Mouse (Mus musculus) lung, embryonic 15.5 days (tissue): Measurements from ENCODE around the gene 1700020L24Rik. TPM values are rescaled to one million over a fixed set of nuclear protein-coding genes. Genes with fewer than 3 reads are reported as not detected.
A peak's percentile ranks its signal among the peaks of the same experiment; 100 is the strongest.

Source experiments
- ATAC-seq: fragments of 200-750 bp; cut with Nextera tagmentation; 2 replicates; pipeline ENCODE4 v1.8.0; 2017; ENCODE audit warnings: moderate number of reproducible peaks, borderline replicate concordance; ENCODE audit not compliant: low FRiP score, low TSS enrichment; ENCODE audit errors: extremely low read depth
- H3K27ac ChIP-seq: fragments of 300-500 bp; sonication (generic); 2 replicates; pipeline ENCODE4 v1.5.1; 2015; ENCODE audit warnings: moderate library complexity, mild to moderate bottlenecking, inconsistent platforms
- H3K27me3 ChIP-seq: fragments of 300-500 bp; sonication (generic); 2 replicates; pipeline ENCODE4 v1.6.1; 2015; ENCODE audit warnings: inconsistent platforms
- H3K36me3 ChIP-seq: fragments of 300-500 bp; sonication (generic); 2 replicates; pipeline ENCODE4 v1.6.1; 2015; ENCODE audit warnings: inconsistent platforms
- H3K4me1 ChIP-seq: fragments of 300-500 bp; sonication (generic); 2 replicates; pipeline ENCODE4 v1.6.1; 2015; ENCODE audit warnings: inconsistent platforms
- H3K4me2 ChIP-seq: fragments of 300-500 bp; sonication (generic); 2 replicates; pipeline ENCODE4 v1.6.1; 2015; ENCODE audit warnings: inconsistent platforms, mild to moderate bottlenecking, moderate library complexity
- H3K4me3 ChIP-seq: fragments of 300-500 bp; sonication (generic); 2 replicates; pipeline ENCODE4 v1.5.1; 2015; ENCODE audit warnings: mild to moderate bottlenecking, inconsistent platforms
- H3K9ac ChIP-seq: fragments of 300-500 bp; sonication (generic); 2 replicates; pipeline ENCODE4 v1.6.1; 2015; ENCODE audit warnings: inconsistent platforms
- H3K9me3 ChIP-seq: fragments of 300-500 bp; sonication (generic); 2 replicates; pipeline ENCODE4 v1.6.1; 2016; ENCODE audit warnings: inconsistent platforms
- WGBS: fragments of 180-500 bp; shearing (Covaris S2); methylation state at CpG from one replicate; pipeline ENCODE4 v1.1.7; 2015; 5-methylcytosine and 5-hydroxymethylcytosine counted together
- polyA plus RNA-seq: library from polyadenylated mRNA; unstranded; fragments of >200 nt; fragmentation: Nextera tagmentation; extraction: Ambion mirVana; gene quantifications from 2 replicates; pipeline ENCODE4 v1.2.1, GENCODE M21; 2015

1700020L24Rik gene
- polyA plus RNA-seq, 1 experiment from 2014 or later = 0.29 TPM

- peaks cover 54% of the 10 kb centered on the region for H3K27me3 ChIP-seq
- H3K4me1 ChIP-seq = peaks cover 23% of the 10 kb centered on the region
- H3K4me2 ChIP-seq = peak overlapping the region; percentile 47
- 10% methylated on average over 29 of the region's 29 CpGs for WGBS
- ATAC-seq = no peak
- H3K4me3 ChIP-seq = peak overlapping the region; percentile 15
- no peaks in the 10 kb centered on the region for H3K9me3 ChIP-seq
- no peak overlapping the region for H3K27ac ChIP-seq
- H3K36me3 ChIP-seq = no peaks in the 10 kb centered on the region
- H3K9ac ChIP-seq = no peak overlapping the region
These were observed 5.3 kb downstream of the 1700020L24Rik start for GRCm38 (mm10) chr11:83442596-83443267.

GRCm38 (mm10) chr11:83443824-83444223 is 6.3 kb downstream of the 1700020L24Rik start:
- Histone ChIP-seq H3K4me2 (no peak overlapping the region), H3K4me3 (no peak overlapping the region), H3K4me1 (peaks cover 34% of the 10 kb centered on the region), H3K27ac (no peak overlapping the region), H3K27me3 (peaks cover 54% of the 10 kb centered on the region), H3K9me3 (no peaks in the 10 kb centered on the region), H3K9ac (no peak overlapping the region), H3K36me3 (no peaks in the 10 kb centered on the region)
- ATAC-seq = no peak
- WGBS = 11% methylated on average over 7 of the region's 7 CpGs

GRCm38 (mm10) chr11:83445001-83445400 is 7.5 kb downstream of the 1700020L24Rik start:
- Histone ChIP-seq H3K9ac (no peak overlapping the region), H3K27me3 (peaks cover 54% of the 10 kb centered on the region), H3K9me3 (no peaks in the 10 kb centered on the region), H3K36me3 (no peaks in the 10 kb centered on the region), H3K4me2 (peak overlapping the region; percentile 47), H3K27ac (no peak overlapping the region), H3K4me1 (peaks cover 44% of the 10 kb centered on the region), H3K4me3 (peak overlapping the region; percentile 13)
- 27% methylated on average over 19 of the region's 19 CpGs for WGBS
- no peak for ATAC-seq

DNA sequence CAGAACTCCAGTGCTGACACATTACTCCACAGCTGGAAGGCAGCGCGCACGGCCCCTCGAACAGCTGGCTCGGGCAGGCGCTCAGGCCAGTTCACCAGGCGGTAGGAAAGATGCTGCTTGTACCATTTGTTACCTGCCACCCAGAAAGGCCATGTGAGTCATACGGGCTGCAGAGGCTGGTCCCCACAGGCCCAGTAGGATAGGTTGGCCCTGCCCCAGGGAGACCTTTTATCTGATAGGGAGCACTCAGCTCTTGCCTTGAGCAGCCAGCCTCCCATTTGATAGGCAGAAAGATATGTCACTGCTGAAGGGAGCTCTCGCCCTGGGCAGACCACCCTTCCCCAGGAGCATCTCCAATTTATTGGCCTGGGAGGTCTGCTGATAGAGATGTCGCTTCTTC is 10.1 kb downstream of the 1700020L24Rik start:
- 0 out of 2 replicates have a peak, but pooled peaks have one; percentile 15 for ATAC-seq
- H3K27me3 ChIP-seq = peaks cover 36% of the 10 kb centered on the region
- no peaks in the 10 kb centered on the region for H3K36me3 ChIP-seq
- no peak overlapping the region for H3K4me3 ChIP-seq
- no peaks in the 10 kb centered on the region for H3K9me3 ChIP-seq
- peaks cover 41% of the 10 kb centered on the region for H3K4me1 ChIP-seq
- WGBS = 62% methylated on average over 10 of the region's 10 CpGs
- H3K9ac ChIP-seq = no peak overlapping the region
- peak overlapping the region; percentile 38 for H3K27ac ChIP-seq
- H3K4me2 ChIP-seq = no peak overlapping the region; the same call in 1 of the 2 replicates

DNA sequence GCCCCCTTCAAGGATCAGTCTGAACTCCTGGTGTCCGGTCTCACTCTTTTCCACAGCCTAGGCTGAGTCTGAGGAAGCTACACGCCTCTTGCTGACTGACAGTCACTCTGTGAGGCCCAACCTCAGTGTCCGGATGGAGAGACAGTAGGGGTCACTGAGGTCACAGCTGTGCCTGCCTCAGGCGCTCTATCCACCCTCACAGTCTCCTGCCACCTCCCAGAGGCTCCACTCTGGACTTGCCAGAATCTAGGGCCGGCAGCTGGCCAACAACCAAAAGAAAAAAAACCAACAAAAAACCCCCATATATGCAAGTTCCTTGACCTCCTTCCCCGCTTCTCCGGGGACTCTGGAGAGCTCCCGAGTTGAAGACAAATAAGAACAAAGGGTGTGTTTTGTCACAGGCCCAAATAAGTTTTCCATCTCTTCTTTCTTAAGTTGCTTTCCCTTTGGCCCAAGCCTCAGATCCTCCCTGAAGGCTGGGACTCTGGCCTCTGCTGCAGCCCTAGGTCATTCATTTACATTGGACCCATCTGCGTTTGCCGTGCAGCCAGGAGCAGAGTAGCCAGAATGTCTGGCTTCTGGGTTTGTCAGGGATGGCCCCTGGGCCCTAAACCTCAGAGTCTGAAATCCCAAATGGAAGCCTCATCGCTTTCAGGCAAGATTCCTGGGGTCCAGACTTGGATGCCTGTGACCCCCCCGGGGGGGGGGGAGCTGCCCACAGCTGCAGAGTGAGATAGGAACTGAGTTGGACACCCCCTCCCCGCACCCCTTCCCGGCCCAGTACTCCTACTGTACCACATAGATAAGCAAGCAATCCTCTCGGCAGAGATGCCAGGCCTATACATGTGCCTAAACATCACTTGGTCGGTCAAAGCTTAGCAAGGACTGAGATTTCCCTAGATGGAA is 10.8 kb downstream of the 1700020L24Rik start:
- peak; percentile 37 for ATAC-seq

DNA sequence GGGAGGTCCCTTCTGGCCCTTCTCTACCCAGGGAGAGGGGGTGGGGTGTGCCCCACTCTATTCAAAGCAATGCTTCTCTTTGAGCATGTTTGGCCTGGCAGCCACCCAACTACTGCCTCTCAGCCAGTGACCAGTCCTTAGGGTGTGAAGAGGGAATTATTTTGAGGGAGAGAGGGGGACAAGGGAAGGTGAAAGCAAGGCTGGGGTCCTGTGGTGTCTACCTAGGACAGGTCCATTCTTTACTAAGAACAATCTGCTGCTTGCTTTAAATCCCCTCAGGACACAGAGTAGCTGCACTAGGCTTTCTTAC is 11.4 kb downstream of the 1700020L24Rik start:
- Histone ChIP-seq H3K4me1 (peaks cover 37% of the 10 kb centered on the region), H3K27ac (peak overlapping the region; percentile 38; the same call in 1 of the 2 replicates), H3K4me3 (no peak overlapping the region), H3K9ac (no peak overlapping the region), H3K27me3 (peaks cover 24% of the 10 kb centered on the region), H3K9me3 (no peaks in the 10 kb centered on the region), H3K36me3 (no peaks in the 10 kb centered on the region), H3K4me2 (no peak overlapping the region)
- peak; percentile 31; the same call in 1 of the 2 replicates for ATAC-seq

More for the DNA sequence above, 10.8 kb downstream of the 1700020L24Rik start:
- Histone ChIP-seq H3K4me1 (peaks cover 39% of the 10 kb centered on the region), H3K27me3 (peaks cover 30% of the 10 kb centered on the region), H3K4me2 (peak overlapping the region; percentile 1; the same call in 1 of the 2 replicates), H3K9ac (no peak overlapping the region), H3K36me3 (no peaks in the 10 kb centered on the region), H3K4me3 (no peak overlapping the region), H3K27ac (peak overlapping the region; percentile 38), H3K9me3 (no peaks in the 10 kb centered on the region)
- WGBS = 22% methylated on average over 16 of the region's 16 CpGs

DNA sequence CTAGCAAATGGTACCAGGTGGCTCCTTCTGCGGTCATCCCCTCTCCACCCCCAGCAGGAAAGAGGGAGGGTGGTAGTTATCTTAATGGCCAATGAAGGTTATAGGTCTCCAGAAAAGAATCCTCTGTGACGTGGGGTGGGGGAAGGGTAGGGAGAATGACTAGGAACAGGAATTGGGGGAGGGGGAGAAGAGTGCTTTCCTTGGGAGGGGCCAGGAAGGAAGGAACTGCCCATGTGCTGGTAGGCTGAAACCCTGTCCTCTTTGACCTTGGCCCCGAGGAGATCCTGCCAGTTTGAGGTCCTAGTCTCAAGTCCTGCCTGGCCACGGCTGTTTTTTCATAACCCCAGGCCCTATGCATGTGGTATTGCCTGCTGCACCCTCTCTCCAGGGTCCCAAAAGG is 11.8 kb downstream of the 1700020L24Rik start:
- H3K4me1 ChIP-seq = peaks cover 36% of the 10 kb centered on the region
- H3K9ac ChIP-seq = no peak overlapping the region
- WGBS = 26% methylated on average over 4 of the region's 4 CpGs
- H3K27me3 ChIP-seq = peaks cover 20% of the 10 kb centered on the region
- H3K4me3 ChIP-seq = no peak overlapping the region
- peak; percentile 19; the same call in 1 of the 2 replicates for ATAC-seq
- H3K36me3 ChIP-seq = no peaks in the 10 kb centered on the region
- no peak overlapping the region for H3K4me2 ChIP-seq
- H3K27ac ChIP-seq = peak overlapping the region; percentile 38; the same call in 1 of the 2 replicates
- no peaks in the 10 kb centered on the region for H3K9me3 ChIP-seq

DNA sequence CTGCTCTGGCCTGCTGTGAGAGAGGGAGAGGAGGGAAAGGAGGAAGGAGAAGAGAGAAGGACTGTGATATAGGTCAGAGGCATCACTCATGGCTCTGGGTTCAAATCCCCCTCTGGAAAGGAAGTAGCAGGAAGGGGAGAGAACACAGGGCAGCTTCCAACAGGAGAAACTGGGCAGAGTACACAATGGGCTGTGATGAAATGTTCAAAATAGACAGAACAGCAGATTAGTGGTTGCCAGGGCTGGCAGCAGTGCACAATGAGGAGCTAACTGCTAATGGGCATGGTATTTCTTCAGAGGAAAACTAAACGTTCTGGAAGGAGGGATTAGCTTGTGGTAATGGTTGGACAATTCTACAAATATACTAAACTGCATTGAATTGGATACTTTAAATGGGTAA is 13.1 kb downstream of the 1700020L24Rik start:
- Histone ChIP-seq H3K27me3 (peaks cover 9% of the 10 kb centered on the region; the same call in 1 of the 2 replicates), H3K9ac (no peak overlapping the region), H3K4me2 (no peak overlapping the region), H3K36me3 (no peaks in the 10 kb centered on the region), H3K9me3 (no peaks in the 10 kb centered on the region), H3K4me3 (no peak overlapping the region), H3K27ac (no peak overlapping the region), H3K4me1 (peaks cover 41% of the 10 kb centered on the region)
- 29% methylated on average over 1 of the region's 1 CpGs for WGBS
- ATAC-seq = no peak

GRCm38 (mm10) chr11:83451281-83451680 is 13.8 kb downstream of the 1700020L24Rik start:
- Histone ChIP-seq H3K27me3 (peaks cover 2% of the 10 kb centered on the region; the same call in 1 of the 2 replicates), H3K4me3 (no peak overlapping the region), H3K4me1 (peaks cover 45% of the 10 kb centered on the region), H3K4me2 (no peak overlapping the region), H3K9me3 (no peaks in the 10 kb centered on the region), H3K36me3 (no peaks in the 10 kb centered on the region), H3K9ac (no peak overlapping the region), H3K27ac (no peak overlapping the region)
- ATAC-seq = no peak
- WGBS = 82% methylated on average over 10 of the region's 10 CpGs

- no peak overlapping the region for H3K9ac ChIP-seq
- H3K27me3 ChIP-seq = no peaks in the 10 kb centered on the region
- no peaks in the 10 kb centered on the region for H3K9me3 ChIP-seq
- no peaks in the 10 kb centered on the region for H3K36me3 ChIP-seq
- H3K27ac ChIP-seq = peak overlapping the region; percentile 9; the same call in 1 of the 2 replicates
- 7% methylated on average over 4 of the region's 4 CpGs for WGBS
- no peak overlapping the region for H3K4me3 ChIP-seq
- ATAC-seq = peak; percentile 73; the same call in 1 of the 2 replicates
- no peak overlapping the region for H3K4me2 ChIP-seq
- peaks cover 21% of the 10 kb centered on the region for H3K4me1 ChIP-seq
These were observed 17.1 kb downstream of the 1700020L24Rik start for GRCm38 (mm10) chr11:83454548-83454947.

GRCm38 (mm10) chr11:83455608-83456007 is 18.1 kb downstream of the 1700020L24Rik start:
- Histone ChIP-seq H3K4me1 (peaks cover 19% of the 10 kb centered on the region), H3K9ac (no peak overlapping the region), H3K9me3 (no peaks in the 10 kb centered on the region), H3K27me3 (no peaks in the 10 kb centered on the region), H3K36me3 (no peaks in the 10 kb centered on the region), H3K4me2 (no peak overlapping the region), H3K27ac (no peak overlapping the region), H3K4me3 (no peak overlapping the region)
- no peak for ATAC-seq
- 52% methylated on average over 3 of the region's 3 CpGs for WGBS

- Histone ChIP-seq H3K4me2 (no peak overlapping the region), H3K27me3 (peaks cover 9% of the 10 kb centered on the region), H3K4me1 (peaks cover 22% of the 10 kb centered on the region), H3K9me3 (no peaks in the 10 kb centered on the region), H3K36me3 (no peaks in the 10 kb centered on the region), H3K27ac (no peak overlapping the region), H3K9ac (no peak overlapping the region), H3K4me3 (no peak overlapping the region)
- WGBS = 49% methylated on average over 7 of the region's 7 CpGs
- no peak for ATAC-seq
These were observed 19.8 kb downstream of the 1700020L24Rik start for GRCm38 (mm10) chr11:83457257-83457656.
